Mouse (Mus musculus) liver, embryonic 15.5 days (tissue): ENCODE data around the gene Stau1. TPM values are rescaled to one million over a fixed set of nuclear protein-coding genes. Genes with fewer than 3 reads are reported as not detected.

Experiments used
- ATAC-seq: fragments of 200-750 bp; cut with Nextera tagmentation; 2 replicates; pipeline ENCODE4 v1.8.0; 2017; ENCODE audit warnings: moderate number of reproducible peaks, mild to moderate bottlenecking, moderate library complexity; ENCODE audit not compliant: insufficient read depth
- H3K27ac ChIP-seq: fragments of 300-500 bp; sonication (generic); replicated peaks from 2 replicates; pipeline ENCODE4 v1.5.1; 2015; ENCODE audit warnings: mild to moderate bottlenecking, inconsistent platforms
- H3K27me3 ChIP-seq: fragments of 300-500 bp; sonication (generic); 2 replicates; pipeline ENCODE4 v1.6.1; 2015; ENCODE audit warnings: mild to moderate bottlenecking, inconsistent platforms
- H3K36me3 ChIP-seq: fragments of 300-500 bp; sonication (generic); replicated peaks from 2 replicates; pipeline ENCODE4 v1.6.1; 2015; ENCODE audit warnings: moderate library complexity, mild to moderate bottlenecking, inconsistent platforms
- H3K4me1 ChIP-seq: fragments of 300-500 bp; sonication (generic); replicated peaks from 2 replicates; pipeline ENCODE4 v1.6.1; 2015; ENCODE audit warnings: inconsistent platforms
- H3K4me2 ChIP-seq: fragments of 300-500 bp; sonication (generic); 2 replicates; pipeline ENCODE4 v1.6.1; 2015; ENCODE audit warnings: moderate library complexity, mild to moderate bottlenecking, inconsistent platforms
- H3K4me3 ChIP-seq: fragments of 300-500 bp; sonication (generic); replicated peaks from 2 replicates; pipeline ENCODE4 v1.5.1; 2015; ENCODE audit warnings: mild to moderate bottlenecking, inconsistent platforms
- H3K9ac ChIP-seq: fragments of 300-500 bp; sonication (generic); 2 replicates; pipeline ENCODE4 v1.6.1; 2015; ENCODE audit warnings: moderate library complexity, mild to moderate bottlenecking, inconsistent platforms
- H3K9me3 ChIP-seq: fragments of 300-500 bp; sonication (generic); replicated peaks from 2 replicates; pipeline ENCODE4 v1.6.1; 2016; ENCODE audit warnings: inconsistent platforms
- WGBS: fragments of 180-500 bp; shearing (Covaris S2); methylation state at CpG from one replicate; pipeline ENCODE4 v1.1.7; 2015; ENCODE audit warnings: mixed read lengths; ENCODE audit not compliant: insufficient replicate concordance; 5-methylcytosine and 5-hydroxymethylcytosine counted together
- polyA plus RNA-seq: library from polyadenylated mRNA; unstranded; fragments of >200 nt; fragmentation: Nextera tagmentation; extraction: Ambion mirVana; gene quantifications from 2 replicates; pipeline ENCODE4 v1.2.1, GENCODE M21; 2015

The Stau1 gene
- polyA plus RNA-seq, 1 experiment from 2014 or later: 24.2 TPM

GRCm38 (mm10) chr2:166923971-166924370, 72.1 kb downstream of the Stau1 start:
- H3K27me3 ChIP-seq: no peaks in the 10 kb centered on the region
- ATAC-seq: no peak
- H3K4me2 ChIP-seq: no peak overlapping the region
- 59% methylated on average over 2 of the region's 2 CpGs for WGBS
- no peaks in the 10 kb centered on the region for H3K4me1 ChIP-seq
- H3K9me3 ChIP-seq: no peaks in the 10 kb centered on the region
- H3K9ac ChIP-seq: no peak overlapping the region
- no peak overlapping the region for H3K4me3 ChIP-seq
- no peak overlapping the region for H3K27ac ChIP-seq
- H3K36me3 ChIP-seq: peaks cover 91% of the 10 kb centered on the region

- Histone ChIP-seq H3K4me2 (no peak overlapping the region), H3K9ac (no peak overlapping the region), H3K4me3 (no peak overlapping the region), H3K27ac (no peak overlapping the region), H3K9me3 (no peaks in the 10 kb centered on the region), H3K27me3 (no peaks in the 10 kb centered on the region), H3K36me3 (peaks cover 21% of the 10 kb centered on the region), H3K4me1 (peaks cover 29% of the 10 kb centered on the region)
- 75% methylated on average over 8 of the region's 8 CpGs for WGBS
- no peak for ATAC-seq
Observed at GRCm38 (mm10) chr2:166910536-166910935, 85.6 kb downstream of the Stau1 start.

DNA sequence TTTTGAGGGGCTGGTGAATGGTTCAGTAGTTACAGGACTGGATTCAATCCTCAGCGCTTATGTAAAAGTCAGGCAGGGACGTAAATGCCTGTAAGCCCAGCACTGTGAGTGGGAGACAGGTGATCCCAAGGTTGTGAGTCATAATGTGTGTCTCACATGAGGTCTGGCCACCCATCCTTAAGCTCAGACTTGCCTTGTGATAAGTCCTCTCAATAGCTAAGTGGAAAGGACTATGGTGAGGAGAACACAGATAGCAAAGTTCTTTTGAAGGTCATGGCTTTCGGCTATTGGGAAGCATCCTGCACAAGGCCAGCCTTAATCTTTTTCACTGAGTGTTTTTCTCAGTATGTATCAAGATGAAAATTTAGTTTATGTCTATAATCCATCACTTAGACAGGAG, 86.4 kb downstream of the Stau1 start:
- WGBS: 90% methylated on average over 3 of the region's 3 CpGs
- peaks cover 17% of the 10 kb centered on the region for H3K36me3 ChIP-seq
- H3K27me3 ChIP-seq: no peaks in the 10 kb centered on the region
- H3K9me3 ChIP-seq: no peaks in the 10 kb centered on the region
- no peak overlapping the region for H3K9ac ChIP-seq
- H3K4me1 ChIP-seq: peaks cover 37% of the 10 kb centered on the region
- no peak overlapping the region for H3K4me3 ChIP-seq
- no peak overlapping the region for H3K27ac ChIP-seq
- no peak overlapping the region for H3K4me2 ChIP-seq
- ATAC-seq: no peak

DNA sequence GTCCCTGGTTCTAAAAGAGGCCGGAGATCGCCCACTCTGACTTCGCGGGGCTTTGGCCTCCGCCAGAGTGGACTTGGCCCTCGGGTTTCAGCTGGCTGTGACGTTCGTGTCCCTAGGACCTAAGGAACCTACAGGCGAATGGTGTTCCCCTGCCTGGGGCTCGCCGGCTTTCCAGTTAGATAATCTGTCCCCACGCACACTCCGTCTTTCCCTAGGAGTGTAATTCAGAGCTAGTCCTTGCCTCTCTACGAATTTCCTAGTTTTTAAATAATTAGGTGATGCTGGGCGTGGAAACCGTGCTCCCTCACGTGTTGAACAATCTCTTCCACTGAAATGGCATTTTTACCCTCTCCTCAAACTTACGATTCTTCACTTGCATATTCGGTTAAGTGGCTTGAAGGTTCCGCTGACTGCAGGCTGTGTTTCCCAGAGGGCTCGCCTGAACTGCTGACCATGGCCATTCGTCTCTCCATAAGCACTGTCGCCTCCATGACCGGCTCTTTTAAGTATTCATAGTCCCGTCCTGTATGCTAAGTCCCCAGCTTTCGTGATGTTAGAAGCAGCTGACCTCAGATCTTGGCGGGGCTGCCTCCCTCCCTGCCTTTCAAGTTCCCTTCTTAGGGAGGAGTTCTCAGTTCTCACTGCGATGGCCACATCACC, 89.4 kb downstream of the Stau1 start:
- no peaks in the 10 kb centered on the region for H3K9me3 ChIP-seq
- peak overlapping the region; percentile 94 for H3K9ac ChIP-seq
- H3K4me2 ChIP-seq: peak overlapping the region; percentile 87
- peak; percentile 52 for ATAC-seq
- WGBS: under 1% methylated on average over 28 of the region's 28 CpGs
- peak overlapping the region; percentile 99 for H3K27ac ChIP-seq
- peaks cover 37% of the 10 kb centered on the region for H3K4me1 ChIP-seq
- H3K36me3 ChIP-seq: peaks cover 17% of the 10 kb centered on the region
- H3K27me3 ChIP-seq: no peaks in the 10 kb centered on the region
- H3K4me3 ChIP-seq: peak overlapping the region; percentile 90

- Histone ChIP-seq H3K9me3 (no peaks in the 10 kb centered on the region), H3K9ac (peak within 1 kb of the TSS; percentile 94), H3K27me3 (no peaks in the 10 kb centered on the region), H3K27ac (peak within 1 kb of the TSS; percentile 99), H3K4me3 (peak within 1 kb of the TSS; percentile 90), H3K4me2 (peak within 1 kb of the TSS; percentile 87), H3K36me3 (peaks cover 17% of the 10 kb centered on the region), H3K4me1 (peaks cover 34% of the 10 kb centered on the region)
- under 1% methylated on average over 79 of the region's 80 CpGs for WGBS
- peak; percentile 98 for ATAC-seq
Observed at GRCm38 (mm10) chr2:166905711-166906522, 90.2 kb downstream of the Stau1 start, which contains the start of gene Cse1l. Cse1l (plus strand) TSS chr2:166906040.

DNA sequence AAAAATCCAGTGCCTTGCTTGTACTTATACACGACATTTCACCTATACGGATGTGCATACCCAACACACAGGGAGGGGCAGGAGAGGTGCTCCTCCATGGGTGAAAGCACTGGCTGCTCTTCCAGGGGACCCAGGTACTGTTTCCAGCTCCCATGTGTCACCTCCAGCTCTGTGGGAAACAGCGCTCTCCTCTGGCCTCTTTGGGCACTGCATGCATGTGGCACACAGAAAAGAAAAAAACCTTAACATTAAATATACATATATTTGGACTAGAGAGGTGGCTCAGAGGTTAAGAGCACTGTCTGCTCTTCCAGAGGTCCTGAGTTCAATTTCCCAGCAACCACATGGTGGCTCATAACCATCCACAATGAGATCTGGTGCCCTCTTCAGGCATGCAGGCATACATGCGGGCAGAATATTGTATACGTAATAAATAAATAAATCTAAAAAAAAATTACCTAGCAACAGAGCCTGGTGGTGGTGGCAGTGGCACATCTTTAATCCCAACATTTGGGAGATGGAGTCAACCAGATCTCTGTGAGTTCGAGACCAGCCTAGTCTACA, 92.3 kb downstream of the Stau1 start:
- WGBS: 79% methylated on average over 6 of the region's 6 CpGs
- Histone ChIP-seq H3K4me1 (peaks cover 24% of the 10 kb centered on the region), H3K27me3 (no peaks in the 10 kb centered on the region), H3K36me3 (peaks cover 7% of the 10 kb centered on the region), H3K9me3 (no peaks in the 10 kb centered on the region), H3K4me2 (no peak overlapping the region), H3K27ac (no peak overlapping the region), H3K9ac (no peak overlapping the region), H3K4me3 (no peak overlapping the region)
- no peak for ATAC-seq

DNA sequence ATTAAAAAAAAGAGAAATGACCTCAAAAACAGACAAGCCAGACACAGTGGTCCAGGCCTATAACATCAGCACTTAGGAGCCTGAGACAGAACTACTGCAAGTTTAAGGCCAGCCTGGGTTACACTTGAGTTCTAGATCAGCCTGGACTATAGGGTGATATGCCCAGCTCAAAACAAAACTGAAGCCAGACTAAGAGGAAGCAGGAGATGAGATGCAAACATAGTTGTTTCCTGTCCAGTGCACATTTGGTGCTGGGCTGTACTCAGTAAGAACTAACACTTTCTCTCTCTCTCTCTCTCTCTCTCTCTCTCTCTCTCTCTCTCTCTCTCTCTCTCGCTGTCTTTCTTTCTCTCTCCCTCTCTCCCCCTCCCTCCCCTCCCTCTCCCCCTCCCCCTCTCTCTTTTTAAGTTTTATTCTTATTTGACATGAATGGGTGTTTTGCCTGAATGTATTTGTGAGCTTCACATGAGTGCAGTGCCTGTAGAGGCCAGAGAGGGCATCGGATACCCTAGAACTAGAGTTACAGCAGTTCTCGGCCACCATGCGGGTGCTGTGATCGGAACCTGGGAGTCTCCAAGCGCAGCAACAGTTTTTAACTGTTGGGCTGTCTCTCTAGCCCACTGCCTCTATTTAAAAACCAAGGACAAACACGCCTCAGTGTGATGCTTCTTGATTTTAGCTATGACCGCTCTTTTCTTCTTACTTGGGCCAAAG, 95.2 kb downstream of the Stau1 start:
- H3K27ac ChIP-seq: no peak overlapping the region
- ATAC-seq: no peak
- H3K36me3 ChIP-seq: peaks cover 4% of the 10 kb centered on the region
- H3K27me3 ChIP-seq: no peaks in the 10 kb centered on the region
- 77% methylated on average over 8 of the region's 8 CpGs for WGBS
- peaks cover 9% of the 10 kb centered on the region for H3K4me1 ChIP-seq
- no peak overlapping the region for H3K9ac ChIP-seq
- H3K9me3 ChIP-seq: no peaks in the 10 kb centered on the region
- no peak overlapping the region for H3K4me2 ChIP-seq
- H3K4me3 ChIP-seq: no peak overlapping the region

DNA sequence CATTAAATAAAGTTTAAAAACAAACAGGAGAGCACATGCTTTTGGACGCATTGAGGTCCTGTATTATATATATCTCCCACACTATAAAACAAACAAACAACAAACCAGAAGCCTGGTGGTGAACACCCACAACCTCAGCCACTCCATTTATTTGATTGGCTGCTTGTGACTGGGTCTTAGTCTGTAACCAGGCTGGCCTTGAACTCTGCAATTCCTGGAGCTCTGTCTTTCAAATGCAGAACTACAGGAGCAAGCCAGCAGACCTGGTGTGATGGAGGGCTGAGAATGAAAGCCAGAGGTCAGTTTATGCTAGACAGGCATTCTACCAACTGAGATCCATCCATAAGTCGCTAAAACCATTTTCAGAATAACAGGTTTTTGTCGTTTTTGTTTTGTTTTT, 96.4 kb downstream of the Stau1 start:
- H3K27me3 ChIP-seq: no peaks in the 10 kb centered on the region
- no peak overlapping the region for H3K4me2 ChIP-seq
- ATAC-seq: no peak
- no peak overlapping the region for H3K9ac ChIP-seq
- H3K9me3 ChIP-seq: no peaks in the 10 kb centered on the region
- H3K36me3 ChIP-seq: peaks cover 14% of the 10 kb centered on the region
- H3K4me1 ChIP-seq: no peaks in the 10 kb centered on the region; the same call in none of the 2 replicates
- 66% methylated on average over 3 of the region's 3 CpGs for WGBS
- H3K27ac ChIP-seq: no peak overlapping the region
- H3K4me3 ChIP-seq: no peak overlapping the region

DNA sequence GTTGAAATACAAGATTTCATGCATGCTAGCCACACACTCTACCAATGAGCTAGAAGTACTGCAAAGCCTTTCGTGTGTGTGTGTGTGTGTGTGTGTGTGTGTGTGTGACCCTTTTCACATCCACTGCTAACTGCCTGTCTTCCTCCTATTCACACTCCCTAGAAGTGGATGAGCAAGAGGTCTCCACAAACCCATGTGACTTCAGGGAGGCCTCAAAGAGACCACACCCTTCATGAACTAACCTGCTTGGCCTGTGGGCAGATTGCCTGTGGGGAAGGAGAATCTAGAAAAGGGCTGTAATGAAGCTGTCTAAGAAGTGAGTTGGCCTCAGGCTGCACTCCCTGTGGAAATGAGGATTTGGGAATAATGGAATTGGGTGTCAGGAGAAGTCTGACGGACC, 96.9 kb downstream of the Stau1 start:
- ATAC-seq: no peak
- no peaks in the 10 kb centered on the region for H3K27me3 ChIP-seq
- H3K4me2 ChIP-seq: no peak overlapping the region
- H3K9me3 ChIP-seq: no peaks in the 10 kb centered on the region
- 58% methylated on average over 2 of the region's 2 CpGs for WGBS
- H3K9ac ChIP-seq: no peak overlapping the region
- no peaks in the 10 kb centered on the region; the same call in 1 of the 2 replicates for H3K4me1 ChIP-seq
- H3K4me3 ChIP-seq: no peak overlapping the region
- H3K36me3 ChIP-seq: peaks cover 20% of the 10 kb centered on the region
- H3K27ac ChIP-seq: no peak overlapping the region
